Mouse (Mus musculus) CH12F3 (cell line): ENCODE measurements around the gene Acsm1.

Experiments
- in situ Hi-C: fragments of 300-500 bp; cut with MboI; formaldehyde crosslinking; loops from 2 replicates; pipeline ENCODE4 v1.14.3; 2020; ENCODE audit warnings: low sequenced_read_pairs

Acsm1 gene

GRCm38 (mm10) chr7:119670395-119670794 is 63.6 kb downstream of the Acsm1 start:
- in situ Hi-C loops, result no loop called here

- in situ Hi-C loops, result no loop called here
Measured at GRCm38 (mm10) chr7:119670925-119671324, 64.1 kb downstream of the Acsm1 start.

GRCm38 (mm10) chr7:119673465-119673864 is 66.6 kb downstream of the Acsm1 start:
- in situ Hi-C loops, result no loop called here

GRCm38 (mm10) chr7:119680107-119680506 is 73.3 kb downstream of the Acsm1 start:
- in situ Hi-C loops, result no loop called here

GRCm38 (mm10) chr7:119682699-119683098 is 75.9 kb downstream of the Acsm1 start:
- in situ Hi-C loops, result no loop called here

GRCm38 (mm10) chr7:119689726-119690125 is 82.9 kb downstream of the Acsm1 start, which contains the start of gene Acsm4:
Gene Acsm4 (plus strand): TSS chr7:119690026.
- in situ Hi-C loops, result no loop called here

- in situ Hi-C loops, result no loop called here
Measured at GRCm38 (mm10) chr7:119692302-119692701, 85.5 kb downstream of the Acsm1 start.

GRCm38 (mm10) chr7:119694926-119695325 is 88.1 kb downstream of the Acsm1 start:
- in situ Hi-C loops, result no loop called here
